Mouse (Mus musculus) hindbrain, embryonic 11.5 days (tissue): ENCODE results near the gene Zbtb20. TPM values are rescaled to one million over a fixed set of nuclear protein-coding genes. Genes with fewer than 3 reads are reported as not detected.

Experiments used
- ATAC-seq: fragments of 200-750 bp; cut with Nextera tagmentation; 2 replicates; pipeline ENCODE4 v1.8.0; 2017; ENCODE audit warnings: mild to moderate bottlenecking, moderate TSS enrichment, moderate library complexity; ENCODE audit not compliant: low FRiP score
- DNase-seq: peaks from one replicate; pipeline ENCODE4 v3.0.0-alpha.2; 2015; ENCODE audit warnings: low spot score
- H3K27ac ChIP-seq: fragments of 300-500 bp; sonication (generic); 2 replicates; pipeline ENCODE4 v1.5.1; 2014; ENCODE audit warnings: mild to moderate bottlenecking, low read depth, low read length
- H3K27me3 ChIP-seq: fragments of 300-500 bp; sonication (generic); 2 replicates; pipeline ENCODE4 v1.6.1; 2014; ENCODE audit warnings: mild to moderate bottlenecking, low read length, moderate library complexity, mixed read lengths; ENCODE audit not compliant: control insufficient read depth, insufficient read depth
- H3K36me3 ChIP-seq: fragments of 300-500 bp; sonication (generic); 2 replicates; pipeline ENCODE4 v1.6.1; 2014; ENCODE audit warnings: mild to moderate bottlenecking, low read length, moderate library complexity, mixed read lengths; ENCODE audit not compliant: control insufficient read depth, insufficient read depth
- H3K4me1 ChIP-seq: fragments of 300-500 bp; sonication (generic); replicated peaks from 2 replicates; pipeline ENCODE4 v1.6.1; 2014; ENCODE audit warnings: low read length, mixed read lengths; ENCODE audit not compliant: control insufficient read depth, insufficient read depth
- H3K4me2 ChIP-seq: fragments of 300-500 bp; sonication (generic); replicated peaks from 2 replicates; pipeline ENCODE4 v1.6.1; 2014; ENCODE audit warnings: mild to moderate bottlenecking, low read depth, low read length
- H3K4me3 ChIP-seq: fragments of 300-500 bp; sonication (generic); 2 replicates; pipeline ENCODE4 v1.5.1; 2014; ENCODE audit warnings: low read depth, low read length
- H3K9ac ChIP-seq: fragments of 300-500 bp; sonication (generic); 2 replicates; pipeline ENCODE4 v1.6.1; 2014; ENCODE audit warnings: low read depth, low read length
- H3K9me3 ChIP-seq: fragments of 300-500 bp; sonication (generic); 2 replicates; pipeline ENCODE4 v1.6.1; 2016; ENCODE audit warnings: low read length; ENCODE audit not compliant: control insufficient read depth
- WGBS: fragments of 180-500 bp; shearing (Covaris S2); extraction: QIAGEN DNeasy Blood & Tissue Kit; methylation state at CpG from one replicate; pipeline ENCODE4 v1.1.7; 2014; 5-methylcytosine and 5-hydroxymethylcytosine counted together
- polyA plus RNA-seq: library from polyadenylated mRNA; unstranded; fragments of >200 nt; fragmentation: Nextera tagmentation; extraction: Ambion mirVana; gene quantifications from 2 replicates; pipeline ENCODE4 v1.2.1, GENCODE M21; 2014

Zbtb20 gene
- polyA plus RNA-seq, 1 experiment from 2014 or later = 64.1 TPM

DNA sequence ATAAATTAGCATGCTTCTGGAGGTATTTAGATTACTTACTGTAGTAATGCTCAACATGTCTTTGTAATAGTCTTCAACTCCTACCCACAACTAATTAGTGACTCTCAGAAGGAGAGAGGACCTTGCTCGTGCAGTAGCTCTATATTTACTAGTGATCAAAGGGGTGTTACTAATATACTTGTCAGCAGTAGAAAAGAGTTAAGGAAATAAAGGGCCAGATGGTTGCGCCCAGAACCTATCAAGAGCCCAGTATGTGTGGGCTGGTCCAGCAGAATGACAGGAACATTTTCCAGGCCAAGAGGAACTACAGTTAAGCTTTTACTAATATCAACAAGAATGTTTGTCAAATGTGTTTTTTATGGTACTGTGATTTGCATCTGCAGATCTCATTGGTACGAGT lies 153.6 kb downstream of the Zbtb20 start:
- no peaks in the 10 kb centered on the region for H3K36me3 ChIP-seq
- H3K4me3 ChIP-seq = no peak overlapping the region
- DNase-seq (no peak), ATAC-seq (no peak)
- no peaks in the 10 kb centered on the region for H3K4me1 ChIP-seq
- no peak overlapping the region for H3K9ac ChIP-seq
- no peaks in the 10 kb centered on the region for H3K27me3 ChIP-seq
- H3K9me3 ChIP-seq = no peaks in the 10 kb centered on the region
- H3K27ac ChIP-seq = no peak overlapping the region
- no peak overlapping the region for H3K4me2 ChIP-seq
- WGBS = 66% methylated on average over 3 of the region's 3 CpGs

DNA sequence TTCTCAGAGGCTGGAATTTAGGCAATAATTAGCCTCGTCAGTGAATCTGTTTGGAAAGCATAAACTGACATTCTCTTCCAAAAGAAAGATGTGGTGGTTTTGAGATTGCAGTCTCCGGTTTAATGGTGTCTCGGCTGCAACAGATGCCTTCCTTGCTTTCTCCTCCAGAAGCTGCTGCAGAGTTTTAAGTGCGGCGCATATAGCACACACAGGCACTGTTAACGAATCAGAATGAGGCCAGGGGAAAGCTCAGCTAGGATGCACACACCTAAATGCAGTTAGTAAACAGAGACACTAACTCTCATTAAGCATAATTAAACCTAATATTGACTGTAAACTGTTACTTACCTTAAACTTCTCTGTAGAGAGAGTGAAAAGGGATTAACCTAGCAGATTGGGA lies 160.0 kb downstream of the Zbtb20 start:
- no peak overlapping the region for H3K9ac ChIP-seq

DNA sequence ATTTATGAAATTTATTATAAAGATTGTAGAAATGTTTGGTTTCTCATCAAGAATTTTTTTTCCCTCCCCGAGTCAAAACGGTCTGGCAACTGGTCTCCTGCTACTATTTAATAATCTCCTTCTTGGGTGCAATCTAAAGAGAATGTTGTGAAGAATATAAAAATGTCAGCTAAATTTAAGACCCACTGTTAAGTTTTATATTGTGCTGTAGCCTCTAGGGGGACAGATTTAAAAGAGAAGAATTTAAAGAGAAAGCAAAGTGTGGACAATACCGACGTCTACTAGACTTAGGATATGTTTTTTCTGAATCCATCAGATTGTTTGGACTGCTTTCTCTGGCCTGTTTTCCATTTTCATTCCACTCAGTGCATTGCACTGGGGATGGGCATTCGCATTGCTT lies 160.8 kb downstream of the Zbtb20 start:
- no peaks in the 10 kb centered on the region for H3K36me3 ChIP-seq
- no peak overlapping the region for H3K4me3 ChIP-seq
- H3K9ac ChIP-seq = no peak overlapping the region
- WGBS = 71% methylated on average over 5 of the region's 5 CpGs
- no peak overlapping the region for H3K27ac ChIP-seq
- H3K27me3 ChIP-seq = no peaks in the 10 kb centered on the region
- no peak overlapping the region for H3K4me2 ChIP-seq
- H3K4me1 ChIP-seq = no peaks in the 10 kb centered on the region
- H3K9me3 ChIP-seq = no peaks in the 10 kb centered on the region
- no peak for DNase-seq
- ATAC-seq = no peak

More for the DNA sequence above, 160.0 kb downstream of the Zbtb20 start:
- Histone ChIP-seq H3K36me3 (no peaks in the 10 kb centered on the region), H3K9me3 (no peaks in the 10 kb centered on the region), H3K4me2 (no peak overlapping the region), H3K27me3 (no peaks in the 10 kb centered on the region), H3K27ac (no peak overlapping the region), H3K4me1 (no peaks in the 10 kb centered on the region), H3K4me3 (no peak overlapping the region)
- 69% methylated on average over 6 of the region's 6 CpGs for WGBS
- DNase-seq (no peak), ATAC-seq (no peak)

DNA sequence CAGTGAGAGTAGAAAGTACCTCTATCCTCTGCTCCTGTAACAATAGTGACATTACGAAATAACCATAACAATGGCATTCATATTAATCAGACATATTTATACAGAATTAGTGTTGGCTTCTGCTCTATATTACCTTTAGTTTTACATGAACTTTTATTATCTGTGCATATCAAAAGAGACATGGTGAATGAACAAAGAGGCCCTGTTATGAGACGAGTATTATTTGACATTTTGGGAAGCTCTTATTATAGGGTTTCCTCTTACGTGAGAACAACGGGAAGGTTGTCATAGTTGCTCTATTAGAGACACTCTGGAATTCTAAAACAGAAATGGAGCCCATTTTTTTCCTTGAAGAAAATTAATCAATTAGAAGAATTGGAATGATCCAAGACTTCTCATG lies 161.6 kb downstream of the Zbtb20 start:
- no peak overlapping the region for H3K4me2 ChIP-seq
- no peak for DNase-seq
- H3K4me3 ChIP-seq = no peak overlapping the region
- no peaks in the 10 kb centered on the region for H3K27me3 ChIP-seq
- no peaks in the 10 kb centered on the region for H3K36me3 ChIP-seq
- H3K27ac ChIP-seq = no peak overlapping the region
- no peaks in the 10 kb centered on the region for H3K9me3 ChIP-seq
- no peak overlapping the region for H3K9ac ChIP-seq
- no peak for ATAC-seq
- WGBS = 87% methylated on average over 4 of the region's 4 CpGs
- no peaks in the 10 kb centered on the region for H3K4me1 ChIP-seq

DNA sequence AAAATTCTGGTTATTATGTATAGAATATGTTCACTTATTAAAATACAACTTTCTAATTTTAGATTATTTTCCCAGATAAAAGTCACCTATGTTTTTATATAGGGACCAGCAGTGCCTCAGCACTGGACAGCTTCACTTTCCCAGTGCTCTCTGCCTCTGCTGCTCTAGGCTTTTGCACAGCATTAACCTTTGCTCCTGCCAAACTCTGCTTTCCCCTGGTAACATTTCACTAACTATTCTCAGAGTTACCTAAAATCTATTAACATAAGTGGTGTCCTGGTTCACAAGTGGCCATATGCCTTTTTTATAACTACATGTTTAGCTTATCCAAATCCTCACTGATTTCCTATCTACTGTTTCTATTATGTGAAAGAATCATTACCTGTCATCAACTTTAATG lies 169.9 kb downstream of the Zbtb20 start:
- no peaks in the 10 kb centered on the region for H3K9me3 ChIP-seq
- DNase-seq = no peak
- H3K4me1 ChIP-seq = no peaks in the 10 kb centered on the region
- no peak overlapping the region for H3K4me2 ChIP-seq
- H3K27ac ChIP-seq = no peak overlapping the region
- ATAC-seq = no peak
- no peaks in the 10 kb centered on the region for H3K36me3 ChIP-seq
- H3K27me3 ChIP-seq = no peaks in the 10 kb centered on the region
- no peak overlapping the region for H3K9ac ChIP-seq
- no peak overlapping the region for H3K4me3 ChIP-seq

DNA sequence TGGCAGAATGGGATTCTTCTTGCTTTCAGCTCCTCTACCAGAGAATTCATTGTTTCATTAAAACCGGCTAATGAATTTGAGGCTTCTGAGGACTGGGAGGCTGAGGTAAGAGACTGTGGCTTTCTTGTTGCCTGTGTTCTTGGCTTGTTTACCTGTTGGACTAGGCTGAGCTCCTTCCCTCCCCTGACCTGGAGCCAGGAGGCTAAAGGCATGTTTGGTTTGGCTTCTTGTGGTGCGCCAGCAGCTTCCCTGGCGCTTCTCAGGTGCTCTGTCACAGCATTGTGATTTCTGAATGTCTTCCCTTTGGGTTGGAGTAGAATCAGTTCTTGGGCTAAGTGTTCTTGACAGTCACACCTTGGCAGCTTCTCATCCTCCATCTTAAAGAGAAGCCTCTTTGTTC lies 171.0 kb downstream of the Zbtb20 start:
- Histone ChIP-seq H3K4me1 (no peaks in the 10 kb centered on the region), H3K4me3 (no peak overlapping the region), H3K4me2 (no peak overlapping the region), H3K27ac (no peak overlapping the region), H3K9me3 (no peaks in the 10 kb centered on the region), H3K27me3 (no peaks in the 10 kb centered on the region), H3K36me3 (no peaks in the 10 kb centered on the region), H3K9ac (no peak overlapping the region)
- 98% methylated on average over 3 of the region's 3 CpGs for WGBS
- DNase-seq (no peak), ATAC-seq (no peak)

DNA sequence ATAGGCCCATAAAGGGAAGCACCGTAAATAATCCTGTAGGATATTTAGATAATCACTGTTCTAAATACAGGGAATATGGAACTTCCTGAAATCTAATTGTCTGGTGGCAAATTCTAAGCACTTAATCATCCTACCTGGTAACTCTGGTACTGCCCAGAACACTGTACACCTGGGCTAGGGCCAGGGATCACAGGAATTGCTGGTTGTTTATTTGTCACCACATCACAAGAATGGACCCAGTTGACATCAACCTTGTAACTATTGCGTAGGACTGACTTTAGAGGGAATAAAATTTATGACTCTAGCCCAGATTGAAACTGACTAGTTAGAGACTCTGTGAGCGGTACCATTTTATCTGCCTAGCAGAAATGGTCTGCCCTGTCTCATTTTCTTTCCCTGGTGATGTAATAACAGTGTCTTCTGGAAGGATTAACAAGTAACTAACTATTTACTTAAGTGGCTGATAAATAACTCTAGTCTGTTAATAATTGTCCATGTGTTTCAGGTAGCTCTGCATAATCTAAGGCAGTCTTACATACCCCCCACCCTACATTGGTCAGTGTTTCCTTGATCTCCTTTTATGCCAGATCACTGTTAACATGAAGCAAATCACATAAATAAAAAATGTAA lies 194.1 kb downstream of the Zbtb20 start:
- ATAC-seq = no peak
- 92% methylated on average over 3 of the region's 3 CpGs for WGBS

DNA sequence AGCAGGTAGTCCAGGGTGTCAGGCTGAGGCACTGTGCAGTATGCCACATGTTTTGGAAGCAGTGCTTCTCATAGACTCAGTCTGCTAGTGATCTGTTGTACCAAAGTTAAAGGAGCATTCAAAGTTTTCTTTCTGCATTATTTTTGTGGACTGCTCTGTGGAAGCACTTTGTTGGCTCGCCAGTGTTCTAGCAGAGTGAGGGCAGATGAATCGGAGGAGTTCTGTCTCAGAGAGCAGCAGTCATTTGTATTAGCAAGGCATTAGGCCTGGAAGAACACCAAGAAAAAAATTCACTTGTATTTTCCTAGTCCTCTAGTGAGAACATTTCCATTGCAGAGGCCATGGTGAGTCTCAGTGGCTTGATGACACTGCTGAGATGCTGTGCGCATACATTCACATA lies 196.2 kb downstream of the Zbtb20 start:
- Histone ChIP-seq H3K9ac (no peak overlapping the region), H3K4me1 (no peaks in the 10 kb centered on the region), H3K4me2 (no peak overlapping the region), H3K27ac (no peak overlapping the region), H3K4me3 (no peak overlapping the region), H3K36me3 (no peaks in the 10 kb centered on the region), H3K9me3 (no peaks in the 10 kb centered on the region), H3K27me3 (no peaks in the 10 kb centered on the region)
- DNase-seq (no peak), ATAC-seq (no peak)
- WGBS = 94% methylated on average over 3 of the region's 3 CpGs

More for the DNA sequence above, 194.1 kb downstream of the Zbtb20 start:
- Histone ChIP-seq H3K9me3 (no peaks in the 10 kb centered on the region), H3K36me3 (no peaks in the 10 kb centered on the region), H3K9ac (no peak overlapping the region), H3K4me1 (no peaks in the 10 kb centered on the region), H3K27ac (no peak overlapping the region), H3K4me2 (no peak overlapping the region), H3K27me3 (no peaks in the 10 kb centered on the region), H3K4me3 (no peak overlapping the region)
- no peak for DNase-seq

DNA sequence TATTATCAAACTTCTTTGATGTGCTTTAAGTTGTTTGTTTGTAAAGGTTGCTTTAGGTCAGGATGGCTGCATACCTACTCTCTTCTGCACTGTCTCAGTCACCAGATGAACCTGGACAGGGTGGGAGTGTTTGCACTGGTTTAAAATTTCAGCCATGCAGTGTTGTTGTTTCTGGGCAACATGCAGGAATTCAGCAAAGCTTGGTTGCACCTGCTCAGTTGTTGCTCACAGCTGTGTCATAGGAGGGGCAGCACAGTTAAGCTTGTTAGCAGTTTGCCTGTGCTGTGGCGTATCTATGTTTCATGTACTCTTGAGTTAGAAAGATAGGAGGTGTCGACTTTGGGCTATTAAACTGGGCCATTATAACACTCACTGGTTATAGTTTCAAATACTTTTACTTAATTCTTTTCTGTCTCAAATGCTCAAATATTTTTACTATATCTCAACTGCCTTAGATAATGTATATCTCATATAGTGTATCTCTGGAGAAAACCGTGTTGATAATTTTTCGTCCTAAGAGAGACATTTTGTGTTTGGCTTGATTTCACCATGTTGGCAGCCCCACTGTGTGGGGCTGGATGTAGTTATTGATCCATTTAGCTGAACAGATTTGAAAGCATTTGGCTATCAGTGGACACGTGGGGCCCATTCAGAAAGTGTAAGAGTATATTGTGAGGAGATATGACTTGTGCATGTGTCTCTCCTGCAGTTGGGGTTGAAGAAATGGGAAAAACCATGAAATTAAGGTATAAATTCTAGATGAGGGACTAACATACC lies 197.3 kb downstream of the Zbtb20 start:
- WGBS = 85% methylated on average over 5 of the region's 5 CpGs

More for the DNA sequence above, 197.3 kb downstream of the Zbtb20 start:
- Histone ChIP-seq H3K4me3 (no peak overlapping the region), H3K9me3 (no peaks in the 10 kb centered on the region), H3K27me3 (no peaks in the 10 kb centered on the region), H3K27ac (no peak overlapping the region), H3K4me1 (no peaks in the 10 kb centered on the region), H3K9ac (no peak overlapping the region), H3K4me2 (no peak overlapping the region), H3K36me3 (no peaks in the 10 kb centered on the region)
- ATAC-seq (no peak), DNase-seq (no peak)
